Mouse (Mus musculus) heart, embryonic 12.5 days (tissue): ENCODE measurements around the gene Tmc7. TPM values are rescaled to one million over a fixed set of nuclear protein-coding genes. Genes with fewer than 3 reads are reported as not detected.

Experiments used
- ATAC-seq: fragments of 200-750 bp; cut with Nextera tagmentation; 2 replicates; pipeline ENCODE4 v1.8.0; 2017; ENCODE audit warnings: moderate TSS enrichment, moderate library complexity; ENCODE audit not compliant: insufficient number of reproducible peaks, low FRiP score
- H3K27ac ChIP-seq: fragments of 300-500 bp; sonication (generic); 2 replicates; pipeline ENCODE4 v1.5.1; 2016; ENCODE audit warnings: mild to moderate bottlenecking, moderate library complexity; ENCODE audit not compliant: poor library complexity, severe bottlenecking
- H3K27me3 ChIP-seq: fragments of 300-500 bp; sonication (generic); replicated peaks from 2 replicates; pipeline ENCODE4 v1.6.1; 2016; ENCODE audit warnings: mild to moderate bottlenecking, moderate library complexity
- H3K36me3 ChIP-seq: fragments of 300-500 bp; sonication (generic); 2 replicates; pipeline ENCODE4 v1.6.1; 2016; ENCODE audit warnings: mild to moderate bottlenecking, moderate library complexity
- H3K4me1 ChIP-seq: fragments of 300-500 bp; sonication (generic); replicated peaks from 2 replicates; pipeline ENCODE4 v1.6.1; 2016; ENCODE audit warnings: mild to moderate bottlenecking
- H3K4me2 ChIP-seq: fragments of 300-500 bp; sonication (generic); 2 replicates; pipeline ENCODE4 v1.6.1; 2016; ENCODE audit warnings: mild to moderate bottlenecking, moderate library complexity
- H3K4me3 ChIP-seq: fragments of 300-500 bp; sonication (generic); 2 replicates; pipeline ENCODE4 v1.5.1; 2016; ENCODE audit warnings: mild to moderate bottlenecking
- H3K9ac ChIP-seq: fragments of 300-500 bp; sonication (generic); 2 replicates; pipeline ENCODE4 v1.6.1; 2016; ENCODE audit warnings: mild to moderate bottlenecking, moderate library complexity
- H3K9me3 ChIP-seq: fragments of 300-500 bp; sonication (generic); replicated peaks from 2 replicates; pipeline ENCODE4 v1.6.1; 2016; ENCODE audit warnings: mild to moderate bottlenecking, moderate library complexity
- WGBS: fragments of 180-500 bp; shearing (Covaris S2); methylation state at CpG from one replicate; pipeline ENCODE4 v1.1.7; 2016; 5-methylcytosine and 5-hydroxymethylcytosine counted together
- polyA plus RNA-seq: library from polyadenylated mRNA; unstranded; fragments of >200 nt; fragmentation: Nextera tagmentation; extraction: Ambion mirVana; gene quantifications from 2 replicates; pipeline ENCODE4 v1.2.1, GENCODE M21; 2016

The Tmc7 gene
- polyA plus RNA-seq, 1 experiment from 2014 or later: 2.4 TPM

DNA sequence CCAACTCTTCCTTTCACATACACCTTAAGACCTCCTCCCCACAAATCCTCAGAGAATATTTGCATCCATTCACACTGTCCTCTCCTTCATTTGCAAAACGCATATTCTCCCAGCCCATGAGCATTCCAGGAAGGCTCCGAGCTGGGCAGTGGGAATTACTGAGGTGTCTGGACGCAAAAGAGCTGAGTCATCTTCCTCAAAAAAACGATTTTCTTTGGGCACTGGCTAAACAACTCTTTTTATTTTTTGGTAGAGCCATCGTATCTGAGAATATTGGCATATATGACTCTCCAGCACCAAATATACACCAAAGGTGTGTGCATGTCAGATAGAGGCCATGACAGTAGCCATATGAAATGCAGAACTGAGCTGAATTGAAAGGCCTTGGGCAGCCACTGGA, 97.6 kb downstream of the Tmc7 start:
- Histone ChIP-seq H3K27me3 (peaks cover 13% of the 10 kb centered on the region), H3K4me3 (no peak overlapping the region), H3K9ac (no peak overlapping the region), H3K9me3 (no peaks in the 10 kb centered on the region), H3K27ac (no peak overlapping the region), H3K4me2 (no peak overlapping the region), H3K36me3 (peaks cover 15% of the 10 kb centered on the region; the same call in 1 of the 2 replicates), H3K4me1 (peaks cover 38% of the 10 kb centered on the region)
- ATAC-seq: no peak
- WGBS: 47% methylated on average over 5 of the region's 5 CpGs

Other genes starting within 250 kb of the Tmc7 start
- 1.2 and 1.4 TPM in 2 replicates for gene Syt17, start 136.5 kb downstream of the Tmc7 start, polyA plus RNA-seq
- 3.7 and 4.1 TPM in 2 replicates for gene Itpripl2, start 92.8 kb downstream of the Tmc7 start, polyA plus RNA-seq
- gene Coq7, start 51.4 kb downstream of the Tmc7 start, polyA plus RNA-seq: 148 and 149 TPM in 2 replicates
- 0.12 and 0.22 TPM in 2 replicates for gene Tmc5, start 12.6 kb upstream of the Tmc7 start, polyA plus RNA-seq
- 70.1 and 74.6 TPM in 2 replicates for gene Gde1, start 121.0 kb upstream of the Tmc7 start, polyA plus RNA-seq
- 9.6 and 9.7 TPM in 2 replicates for gene Ccp110, start 127.8 kb upstream of the Tmc7 start, polyA plus RNA-seq
- 55.7 and 55.8 TPM in 2 replicates for gene Vps35l, start 155.5 kb upstream of the Tmc7 start, polyA plus RNA-seq